9 mouse cellular contexts compared by ENCODE assay signal in the genomic region with DNA sequence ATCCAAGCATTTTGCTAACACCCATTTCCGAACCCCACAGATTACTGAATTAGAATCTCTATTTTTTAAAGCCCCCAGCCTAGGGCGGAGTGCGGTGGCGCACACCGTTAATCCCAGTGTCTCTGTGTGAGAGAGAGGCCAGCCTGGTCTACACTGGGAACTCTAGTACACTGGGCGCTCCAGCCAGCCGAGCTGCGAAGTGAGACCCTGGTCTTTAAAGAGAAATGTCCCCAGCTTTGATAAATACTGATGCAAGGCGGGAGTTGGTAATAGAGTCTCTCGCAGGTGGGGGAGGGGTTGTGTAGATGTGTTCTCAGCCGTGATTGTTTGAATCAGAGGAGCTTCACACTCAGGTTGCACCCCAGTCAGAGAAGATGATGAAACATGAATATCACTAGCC. TPM values are rescaled to one million over a fixed set of nuclear protein-coding genes. Genes with fewer than 3 reads are reported as not detected.
DNase-seq lines count a peak whose midpoint lies in the region; ATAC-seq and TF ChIP-seq lines count a peak whose summit lies in the region.
"Had no signal": no experiment of that assay in that cellular context is flagged by ENCODE, and none has a peak within 500 bp of the region (broad histone marks: within the 10 kb centered on the region; RNA-seq: fewer than 3 reads in every experiment).

No protein-coding gene starts in this region.

- ATAC-seq in kidney, embryonic 16.5 days (ENCODE audit: low FRiP score, low TSS enrichment): 0 out of 2 replicates have a peak, but pooled peaks have one; percentile 47
- ATAC-seq in forebrain, embryonic 13.5 days: peak; percentile 61
- ATAC-seq in liver, embryonic 16.5 days (ENCODE audit: low read depth): no peak
- no peak for ATAC-seq in granulocyte monocyte progenitor cell, adult 5-6 weeks (replicated peaks; ENCODE audit: poor library complexity, severe bottlenecking)

- TF ChIP-seq POLR2A in kidney, adult 2 months (IDR thresholded peaks at IDR 0.05; ENCODE audit: low read depth, low read length): no peak

- H3K27ac ChIP-seq in kidney, embryonic 16.5 days (ENCODE audit: low read length): no peak overlapping the region
- no peak overlapping the region for H3K27ac ChIP-seq in kidney, adult 2 months (ENCODE audit: insufficient read depth, low read depth, low read length)
- H3K27ac ChIP-seq in brown adipose tissue, adult 24 weeks (replicated peaks; ENCODE audit: low read depth, low read length): no peak overlapping the region
- peak overlapping the region; percentile 57 for H3K27ac ChIP-seq in forebrain, embryonic 13.5 days
- no peak overlapping the region for H3K27ac ChIP-seq in liver, embryonic 16.5 days (ENCODE audit: low read length)
- H3K27ac ChIP-seq: macrophage had no signal

- H3K4me2 ChIP-seq in kidney, embryonic 16.5 days (replicated peaks; ENCODE audit: low read depth, low read length): peak overlapping the region; percentile 65
- peak overlapping the region; percentile 72 for H3K4me2 ChIP-seq in forebrain, embryonic 13.5 days
- H3K4me2 ChIP-seq in liver, embryonic 16.5 days (ENCODE audit: low read depth, low read length): peak overlapping the region; percentile 48

- peaks cover 5% of the 10 kb centered on the region; the same call in 1 of the 2 replicates for H3K27me3 ChIP-seq in kidney, embryonic 16.5 days (ENCODE audit: insufficient read depth, low read length)
- no peaks in the 10 kb centered on the region for H3K27me3 ChIP-seq in kidney, adult 2 months (replicated peaks; ENCODE audit: control insufficient read depth, insufficient read depth, low read length)
- H3K27me3 ChIP-seq in forebrain, embryonic 13.5 days: peaks cover 45% of the 10 kb centered on the region
- H3K27me3 ChIP-seq in liver, embryonic 16.5 days (ENCODE audit: control insufficient read depth, insufficient read depth, low read depth, low read length): peaks cover 58% of the 10 kb centered on the region

- DNase-seq in kidney, adult 2 months: no peak
- DNase-seq in urinary bladder, postnatal 14 days (ENCODE audit: low spot score): no peak
- no peak for DNase-seq in lung, postnatal 4 days

- no peaks in the 10 kb centered on the region for H3K9me3 ChIP-seq in kidney, embryonic 16.5 days (ENCODE audit: low read length)
- H3K9me3 ChIP-seq in forebrain, embryonic 13.5 days (replicated peaks): no peaks in the 10 kb centered on the region
- H3K9me3 ChIP-seq in liver, embryonic 16.5 days (replicated peaks; ENCODE audit: control insufficient read depth, low read length): no peaks in the 10 kb centered on the region

- H3K36me3 ChIP-seq in kidney, embryonic 16.5 days (ENCODE audit: insufficient read depth, low read length): no peaks in the 10 kb centered on the region
- no peaks in the 10 kb centered on the region for H3K36me3 ChIP-seq in kidney, adult 2 months (ENCODE audit: control insufficient read depth, insufficient read depth, low read length)
- H3K36me3 ChIP-seq in forebrain, embryonic 13.5 days (ENCODE audit: poor library complexity, severe bottlenecking): no peaks in the 10 kb centered on the region
- no peaks in the 10 kb centered on the region for H3K36me3 ChIP-seq in liver, embryonic 16.5 days (ENCODE audit: control insufficient read depth, insufficient read depth)

- H3K9ac ChIP-seq in kidney, embryonic 16.5 days (replicated peaks; ENCODE audit: low read length): peak overlapping the region; percentile 17
- peak overlapping the region; percentile 56 for H3K9ac ChIP-seq in forebrain, embryonic 13.5 days
- H3K9ac ChIP-seq in liver, embryonic 16.5 days (ENCODE audit: low read depth, low read length): no peak overlapping the region

- peaks cover 38% of the 10 kb centered on the region for H3K4me1 ChIP-seq in kidney, embryonic 16.5 days (ENCODE audit: insufficient read depth, low read length)
- H3K4me1 ChIP-seq in kidney, adult 2 months (ENCODE audit: control insufficient read depth, insufficient read depth, low read length): peaks cover 5% of the 10 kb centered on the region; the same call in 1 of the 2 replicates
- no peaks in the 10 kb centered on the region; the same call in 1 of the 2 replicates for H3K4me1 ChIP-seq in brown adipose tissue, adult 24 weeks (ENCODE audit: control insufficient read depth, insufficient read depth, insufficient read length, low read length)
- peaks cover 21% of the 10 kb centered on the region for H3K4me1 ChIP-seq in forebrain, embryonic 13.5 days
- H3K4me1 ChIP-seq in liver, embryonic 16.5 days (ENCODE audit: control insufficient read depth, low read depth, low read length): no peaks in the 10 kb centered on the region; the same call in 1 of the 2 replicates

- no peak for TF ChIP-seq CTCF in kidney, adult 2 months (conservative IDR thresholded peaks at IDR 0.05; ENCODE audit: insufficient read depth, insufficient read length, low read depth, low read length)

- H3K4me3 ChIP-seq in kidney, embryonic 16.5 days (ENCODE audit: low read length): peak overlapping the region; percentile 39
- no peak overlapping the region for H3K4me3 ChIP-seq in kidney, adult 2 months (ENCODE audit: insufficient read depth, low read depth, low read length)
- H3K4me3 ChIP-seq in brown adipose tissue, adult 24 weeks (ENCODE audit: insufficient read depth, low read depth, low read length): peak overlapping the region; percentile 49
- H3K4me3 ChIP-seq in forebrain, embryonic 13.5 days: peak overlapping the region; percentile 40
- H3K4me3 ChIP-seq in liver, embryonic 16.5 days (ENCODE audit: low read depth, low read length): peak overlapping the region; percentile 4; the same call in 1 of the 2 replicates

- 1% methylated on average over 11 of the region's 11 CpGs for WGBS in kidney, embryonic 16.5 days
- WGBS in kidney, adult 2 months: 9% methylated on average over 11 of the region's 11 CpGs
- under 1% methylated on average over 11 of the region's 11 CpGs for WGBS in forebrain, embryonic 13.5 days
- WGBS in liver, embryonic 16.5 days (ENCODE audit: insufficient replicate concordance): 5% methylated on average over 11 of the region's 11 CpGs

RNA-seq across cellular contexts. Expression of a gene that starts 1.5 kb away (rescaled TPM):
- polyA plus RNA-seq in kidney, embryonic 16.5 days (2015; fragmentation: Nextera tagmentation; extraction: Ambion mirVana): 2.5 and 3.2 TPM in 2 replicates
- polyA plus RNA-seq in kidney, adult 2 months (2012; rRNA removed): 1.7 and 1.8 TPM in 2 replicates
- 5.8 and 6.9 TPM in 2 replicates for polyA plus RNA-seq in brown adipose tissue, adult 24 weeks (2012; ENCODE audit: insufficient read depth, insufficient read length, missing spikeins)
- polyA plus RNA-seq in forebrain, embryonic 13.5 days (2015; fragmentation: Nextera tagmentation; extraction: Ambion mirVana): 8.6 and 10.6 TPM in 2 replicates
- polyA plus RNA-seq in liver, embryonic 16.5 days (2015; fragmentation: Nextera tagmentation; extraction: Ambion mirVana): 8.9 and 13.0 TPM in 2 replicates
- 0.95 TPM in 1 of 2 replicates, not detected in the other for total RNA-seq in granulocyte monocyte progenitor cell, adult 5-6 weeks (2014; fragmentation: Nextera tagmentation)
- total RNA-seq in granulocyte monocyte progenitor cell, adult 5-6 weeks (2017): 10.0 and 10.7 TPM in 2 replicates

RNA-seq across cellular contexts. Expression of a gene that starts 21.5 kb away (rescaled TPM):
- polyA plus RNA-seq in kidney, embryonic 16.5 days (2015; fragmentation: Nextera tagmentation; extraction: Ambion mirVana): 0.85 and 0.94 TPM in 2 replicates
- 1.5 and 2.2 TPM in 2 replicates for polyA plus RNA-seq in kidney, adult 2 months (2012; rRNA removed)
- polyA plus RNA-seq in brown adipose tissue, adult 24 weeks (2012; ENCODE audit: insufficient read depth, insufficient read length, missing spikeins): 1.2 and 1.3 TPM in 2 replicates
- polyA plus RNA-seq in forebrain, embryonic 13.5 days (2015; fragmentation: Nextera tagmentation; extraction: Ambion mirVana): 5.7 and 8.8 TPM in 2 replicates
- polyA plus RNA-seq in liver, embryonic 16.5 days (2015; fragmentation: Nextera tagmentation; extraction: Ambion mirVana): 0.13 TPM in 2 replicates
- total RNA-seq in granulocyte monocyte progenitor cell, adult 5-6 weeks (2014; fragmentation: Nextera tagmentation): 0.21 TPM in 1 of 2 replicates, not detected in the other
- 0.43 TPM in 1 of 2 replicates, not detected in the other for total RNA-seq in granulocyte monocyte progenitor cell, adult 5-6 weeks (2017)
- polyA plus RNA-seq: macrophage had no signal

RNA-seq across cellular contexts. Expression of a gene that starts 27.5 kb away (rescaled TPM):
- polyA plus RNA-seq in kidney, embryonic 16.5 days (2015; fragmentation: Nextera tagmentation; extraction: Ambion mirVana): 15.1 and 16.2 TPM in 2 replicates
- 20.4 and 25.7 TPM in 2 replicates for polyA plus RNA-seq in kidney, adult 2 months (2012; rRNA removed)
- 6.2 and 6.9 TPM in 2 replicates for polyA plus RNA-seq in brown adipose tissue, adult 24 weeks (2012; ENCODE audit: insufficient read depth, insufficient read length, missing spikeins)
- polyA plus RNA-seq in forebrain, embryonic 13.5 days (2015; fragmentation: Nextera tagmentation; extraction: Ambion mirVana): 12.2 and 15.1 TPM in 2 replicates
- 5.9 and 6.8 TPM in 2 replicates for polyA plus RNA-seq in liver, embryonic 16.5 days (2015; fragmentation: Nextera tagmentation; extraction: Ambion mirVana)
- total RNA-seq in granulocyte monocyte progenitor cell, adult 5-6 weeks (2014; fragmentation: Nextera tagmentation): 11.5 and 16.3 TPM in 2 replicates
- 5.6 and 7.5 TPM in 2 replicates for total RNA-seq in granulocyte monocyte progenitor cell, adult 5-6 weeks (2017)

Comparison
In these comparisons a context has a peak if more than half of its experiments do, and no peak if none do; other contexts are left out.
1. ATAC-seq: peak in kidney, embryonic 16.5 days (single experiment) and forebrain, embryonic 13.5 days (single experiment); none in liver, embryonic 16.5 days (single experiment) and granulocyte monocyte progenitor cell, adult 5-6 weeks (single experiment).
2. Peak in every context shown above with its lines, with median percentiles within 50 percentile points of each other: H3K4me2 ChIP-seq.